Mouse (Mus musculus): ENCODE data around the gene Ino80e. TPM values are rescaled to one million over a fixed set of nuclear protein-coding genes. Genes with fewer than 3 reads are reported as not detected.

Ino80e gene
- total RNA-seq, 4 experiments from 2014 or later = 18.3 to 23.9 (median 21.3) TPM

- DNase-seq (ENCODE audit: low spot score) = no peak
Observed at GRCm38 (mm10) chr7:126815726-126816222, 46.4 kb downstream of the Ino80e start.

- DNase-seq (ENCODE audit: low spot score) = no peak
Observed at GRCm38 (mm10) chr7:126809723-126810369, 52.3 kb downstream of the Ino80e start.

GRCm38 (mm10) chr7:126808703-126809455 is 53.3 kb downstream of the Ino80e start:
- peak; percentile 96 for DNase-seq (ENCODE audit: low spot score)

GRCm38 (mm10) chr7:126807405-126807804 is 54.8 kb downstream of the Ino80e start:
- no peak for DNase-seq (ENCODE audit: low spot score)

GRCm38 (mm10) chr7:126806956-126807355 is 55.2 kb downstream of the Ino80e start:
- DNase-seq (ENCODE audit: low spot score) = no peak

- no peak for DNase-seq (ENCODE audit: low spot score)
Observed at GRCm38 (mm10) chr7:126803751-126804150, 58.4 kb downstream of the Ino80e start.

- DNase-seq (ENCODE audit: low spot score) = no peak
Observed at GRCm38 (mm10) chr7:126803181-126803580, 59.0 kb downstream of the Ino80e start.

- DNase-seq (ENCODE audit: low spot score) = no peak
Observed at GRCm38 (mm10) chr7:126802134-126802889, 59.9 kb downstream of the Ino80e start.

GRCm38 (mm10) chr7:126801057-126801422 is 61.1 kb downstream of the Ino80e start:
- DNase-seq (ENCODE audit: low spot score) = no peak

Other genes with a start within 250 kb of the Ino80e start
- 1 to 10 TPM; 3.5 to 5.3 (median 4.7) TPM for gene Nupr1, start 231.5 kb downstream of the Ino80e start, total RNA-seq (2022)
- 10 to 100 TPM; 21.6 to 26.2 (median 24.9) TPM for gene Sgf29, start 213.1 kb downstream of the Ino80e start, total RNA-seq (2022)
- 10 to 100 TPM; 18.6 to 38.7 (median 31.5) TPM for gene Sult1a1, start 185.9 kb downstream of the Ino80e start, total RNA-seq (2022)
- 10 to 100 TPM; 52.4 to 70.4 (median 56.4) TPM for gene Bola2, start 167.0 kb downstream of the Ino80e start, total RNA-seq (2022)
- 1 to 10 TPM; 3.2 to 6.2 (median 5.4) TPM for gene Slx1b, start 166.6 kb downstream of the Ino80e start, total RNA-seq (2022)
- gene Coro1a, start 154.6 kb downstream of the Ino80e start, total RNA-seq (2022) = 10 to 100 TPM in 1 of 4 experiments, 1 to 10 TPM in 3; 4.9 to 10.0 (median 6.2) TPM
- 10 to 100 TPM; 46.5 to 52.3 (median 50.4) TPM for gene Mapk3, start 102.8 kb downstream of the Ino80e start, total RNA-seq (2022)
- 1 to 10 TPM; 1.3 to 2.2 (median 1.8) TPM for gene Gdpd3, start 96.0 kb downstream of the Ino80e start, total RNA-seq (2022)
- gene Ypel3, start 85.4 kb downstream of the Ino80e start, total RNA-seq (2022) = 10 to 100 TPM; 46.6 to 99.6 (median 72.6) TPM
- gene Tbx6, start 80.9 kb downstream of the Ino80e start, total RNA-seq (2022) = under 1 TPM; 0.40 to 0.49 (median 0.42) TPM
- 10 to 100 TPM; 32.7 to 36.8 (median 34.5) TPM for gene Ppp4c, start 69.9 kb downstream of the Ino80e start, total RNA-seq (2022)
- gene Fam57b, start 64.7 kb downstream of the Ino80e start, total RNA-seq (2022) = 10 to 100 TPM in 1 of 4 experiments, 1 to 10 TPM in 3; 6.9 to 10.1 (median 8.0) TPM
- not detected for gene 4930451I11Rik, start 30.7 kb downstream of the Ino80e start, total RNA-seq (2022)
- gene Doc2a, start 15.0 kb downstream of the Ino80e start, total RNA-seq (2022) = not detected
- gene Hirip3, start 405 bp downstream of the Ino80e start, total RNA-seq (2022) = 1 to 10 TPM; 4.8 to 9.6 (median 6.4) TPM
- 10 to 100 TPM; 35.8 to 40.4 (median 38.5) TPM for gene Taok2, start 22.3 kb upstream of the Ino80e start, total RNA-seq (2022)
- gene Tmem219, start 60.5 kb upstream of the Ino80e start, total RNA-seq (2022) = 10 to 100 TPM; 10.3 to 13.1 (median 12.6) TPM
- gene Kctd13, start 66.5 kb upstream of the Ino80e start, total RNA-seq (2022) = 1 to 10 TPM; 6.6 to 9.3 (median 7.3) TPM
- gene Asphd1, start 87.2 kb upstream of the Ino80e start, total RNA-seq (2022) = under 1 TPM in 1 of 4 experiments, not detected in 3; 0.19 TPM
- 1 to 10 TPM; 2.6 to 7.2 (median 6.4) TPM for gene Sez6l2, start 88.2 kb upstream of the Ino80e start, total RNA-seq (2022)
- 10 to 100 TPM; 45.9 to 53.7 (median 50.7) TPM for gene Cdipt, start 113.5 kb upstream of the Ino80e start, total RNA-seq (2022)
- under 1 TPM in 3 of 4 experiments, not detected in 1; 0.37 to 0.60 (median 0.43) TPM for gene Cdiptos, start 113.7 kb upstream of the Ino80e start, total RNA-seq (2022)
- gene Mvp, start 152.2 kb upstream of the Ino80e start, total RNA-seq (2022) = 10 to 100 TPM; 59.3 to 81.8 (median 73.5) TPM
- gene Pagr1b, start 154.1 kb upstream of the Ino80e start, total RNA-seq (2022) = not detected
- gene Pagr1a, start 155.0 kb upstream of the Ino80e start, total RNA-seq (2022) = 10 to 100 TPM in 2 of 4 experiments, 1 to 10 TPM in 2; 8.3 to 22.2 (median 10.5) TPM
- 10 to 100 TPM; 28.1 to 33.3 (median 31.4) TPM for gene Gm42742, start 158.7 kb upstream of the Ino80e start, total RNA-seq (2022)
- gene Prrt2, start 158.8 kb upstream of the Ino80e start, total RNA-seq (2022) = 1 to 10 TPM in 1 of 4 experiments, under 1 TPM in 1, not detected in 2; 0.87 to 1.1 TPM
- 10 to 100 TPM; 48.5 to 55.9 (median 54.8) TPM for gene Maz, start 164.7 kb upstream of the Ino80e start, total RNA-seq (2022)
- gene Kif22, start 180.1 kb upstream of the Ino80e start, total RNA-seq (2022) = 1 to 10 TPM in 3 of 4 experiments, not detected in 1; 1.2 to 2.2 (median 1.6) TPM
- not detected for gene Zg16, start 225.0 kb upstream of the Ino80e start, total RNA-seq (2022)
- 1 to 10 TPM; 1.2 to 2.9 (median 1.3) TPM for gene AI467606, start 229.0 kb upstream of the Ino80e start, total RNA-seq (2022)